Comparison of ENCODE assay signal across 23 mouse cellular contexts in genomic region chr9:50986123-50986522, GRCm38 (mm10). TPM values are rescaled to one million over a fixed set of nuclear protein-coding genes. Genes with fewer than 3 reads are reported as not detected.
DNase-seq lines count a peak whose midpoint lies in the region; ATAC-seq lines count a peak whose summit lies in the region.
"Had no signal": no experiment of that assay in that cellular context is flagged by ENCODE, and none has a peak within 500 bp of the region (broad histone marks: within the 10 kb centered on the region; RNA-seq: fewer than 3 reads in every experiment).

No protein-coding gene starts in this region.

- peak; percentile 31 for DNase-seq in embryo, embryonic 10 days (ENCODE audit: low spot score)
- DNase-seq in embryo, embryonic 11 days, result no peak
- DNase-seq in hindbrain, embryonic 14.5 days (ENCODE audit: low spot score), result no peak
- no peak for DNase-seq in hindbrain, embryonic 10.5 days (ENCODE audit: low spot score)
- DNase-seq in lung, postnatal 10 days, result peak; percentile 7
- DNase-seq in lung, postnatal 4 days, result no peak
- DNase-seq in mesoderm, embryonic 11.5 days (ENCODE audit: low read depth, low spot score), result peak; percentile 33
- DNase-seq in T-cell, adult 2 months (ENCODE audit: low spot score), result no peak
- DNase-seq: adrenal gland, postnatal 25 days; cerebellum, adult 8-10 months; gastrocnemius, postnatal 25 days; heart, postnatal 4 days; kidney, postnatal 25 days; thymus, adult 18-20 months had no signal

- no peaks in the 10 kb centered on the region for H3K36me3 ChIP-seq in hindbrain, embryonic 14.5 days (replicated peaks; ENCODE audit: control insufficient read depth, insufficient read depth)
- H3K36me3 ChIP-seq in hindbrain, embryonic 10.5 days, result no peaks in the 10 kb centered on the region
- H3K36me3 ChIP-seq: intestine, embryonic 15.5 days; midbrain, embryonic 13.5 days had no signal

- H3K4me3 ChIP-seq in hindbrain, embryonic 14.5 days (replicated peaks; ENCODE audit: low read length), result no peak overlapping the region
- no peak overlapping the region for H3K4me3 ChIP-seq in hindbrain, embryonic 10.5 days
- H3K4me3 ChIP-seq: erythroblast, embryonic 14.5 days; heart, embryonic 13.5 days; intestine, embryonic 15.5 days; liver, embryonic 15.5 days; midbrain, embryonic 13.5 days; myocyte had no signal

- no peaks in the 10 kb centered on the region for H3K27me3 ChIP-seq in hindbrain, embryonic 14.5 days (ENCODE audit: control insufficient read depth, insufficient read depth, low read length)
- H3K27me3 ChIP-seq in hindbrain, embryonic 10.5 days (ENCODE audit: insufficient read depth, poor library complexity, severe bottlenecking), result no peaks in the 10 kb centered on the region
- H3K27me3 ChIP-seq: heart, embryonic 13.5 days; intestine, embryonic 15.5 days; liver, embryonic 15.5 days; midbrain, embryonic 13.5 days had no signal

- WGBS in hindbrain, embryonic 14.5 days, result 6% methylated on average over 8 of the region's 8 CpGs
- WGBS in hindbrain, embryonic 10.5 days, result 7% methylated on average over 8 of the region's 8 CpGs

- H3K27ac ChIP-seq in hindbrain, embryonic 14.5 days, result no peak overlapping the region
- H3K27ac ChIP-seq in hindbrain, embryonic 10.5 days, result no peak overlapping the region
- H3K27ac ChIP-seq: heart, embryonic 13.5 days; intestine, embryonic 15.5 days; liver, embryonic 15.5 days; macrophage; midbrain, embryonic 13.5 days had no signal

- peaks cover 5% of the 10 kb centered on the region; the same call in 1 of the 2 replicates for H3K4me1 ChIP-seq in hindbrain, embryonic 14.5 days (replicated peaks; ENCODE audit: control insufficient read depth, insufficient read depth, low read length)
- H3K4me1 ChIP-seq in hindbrain, embryonic 10.5 days (replicated peaks), result peaks cover 14% of the 10 kb centered on the region
- H3K4me1 ChIP-seq: heart, embryonic 13.5 days; intestine, embryonic 15.5 days had no signal

- ATAC-seq in hindbrain, embryonic 14.5 days (ENCODE audit: low FRiP score), result no peak
- ATAC-seq: CD4-positive, CD25-positive, alpha-beta regulatory T cell, adult 4 months; forebrain, embryonic 16.5 days; intestine, embryonic 15.5 days; midbrain, embryonic 13.5 days had no signal

- peak overlapping the region; percentile 6; the same call in 1 of the 2 replicates for H3K4me2 ChIP-seq in hindbrain, embryonic 14.5 days (replicated peaks)
- H3K4me2 ChIP-seq: heart, embryonic 13.5 days; intestine, embryonic 15.5 days; liver, embryonic 15.5 days; midbrain, embryonic 13.5 days had no signal

- H3K9ac ChIP-seq in hindbrain, embryonic 14.5 days, result no peak overlapping the region
- H3K9ac ChIP-seq: heart, embryonic 13.5 days; intestine, embryonic 15.5 days; liver, embryonic 15.5 days; midbrain, embryonic 13.5 days had no signal

- no peaks in the 10 kb centered on the region for H3K9me3 ChIP-seq in hindbrain, embryonic 14.5 days (ENCODE audit: control insufficient read depth, low read length)
- no peaks in the 10 kb centered on the region for H3K9me3 ChIP-seq in hindbrain, embryonic 10.5 days
- H3K9me3 ChIP-seq: heart, embryonic 13.5 days; intestine, embryonic 15.5 days; liver, embryonic 15.5 days; midbrain, embryonic 13.5 days had no signal

RNA-seq across cellular contexts. Expression of gene Sik2, which starts 22.8 kb away (rescaled TPM):
- polyA plus RNA-seq in hindbrain, embryonic 14.5 days (2014; fragmentation: Nextera tagmentation; extraction: Ambion mirVana), result 16.1 and 17.4 TPM in 2 replicates
- 14.2 and 14.7 TPM in 2 replicates for polyA plus RNA-seq in hindbrain, embryonic 10.5 days (2016; fragmentation: Nextera tagmentation; extraction: Ambion mirVana)

Comparison
In these comparisons a context has a peak if more than half of its experiments do, and no peak if none do; other contexts are left out.
1. DNase-seq: peak in embryo, embryonic 10 days (single experiment), lung, postnatal 10 days (single experiment) and mesoderm, embryonic 11.5 days (single experiment); none in embryo, embryonic 11 days (single experiment), hindbrain, embryonic 14.5 days (single experiment), hindbrain, embryonic 10.5 days (single experiment), lung, postnatal 4 days (0 of 2) and T-cell, adult 2 months (single experiment).